In the genomic region with DNA sequence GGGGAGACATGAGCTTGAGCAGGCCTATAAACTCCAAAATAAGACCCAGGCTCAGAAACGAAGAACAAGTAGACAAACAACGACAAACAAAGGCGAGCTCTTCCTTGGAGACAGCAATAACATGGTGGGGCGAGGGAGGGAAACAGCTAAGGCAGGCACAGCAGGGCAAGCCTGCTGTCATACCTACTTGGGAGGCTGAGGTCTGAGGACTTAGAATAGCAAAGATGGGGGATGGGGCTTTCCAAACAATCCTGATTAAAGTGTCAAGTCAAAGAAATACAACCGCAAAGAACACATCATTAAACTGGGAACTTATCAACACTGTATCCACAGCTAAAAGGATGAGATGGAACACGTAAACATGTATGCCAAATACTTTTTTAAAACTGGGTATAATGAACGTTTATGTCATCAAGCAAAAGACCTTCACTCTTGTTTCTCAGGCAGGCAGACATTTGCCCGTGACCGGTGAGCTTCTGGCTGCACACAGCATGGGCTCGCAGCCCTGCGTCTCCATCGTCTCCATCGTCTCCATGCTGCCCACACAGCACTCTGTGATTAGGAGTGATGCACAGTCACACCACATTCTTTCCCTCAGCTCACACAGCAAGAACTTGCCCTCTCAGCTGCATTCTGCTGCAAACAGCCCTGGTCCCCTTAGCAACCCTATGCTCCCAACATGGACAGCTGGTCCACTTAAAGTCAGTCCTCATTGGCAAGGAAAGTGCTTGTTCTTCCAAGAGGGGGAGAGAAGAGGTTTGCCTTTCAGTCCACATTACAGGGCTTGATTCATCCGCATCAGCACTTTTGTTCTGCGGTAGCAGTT, we compare ENCODE assay signal across 9 mouse cellular contexts. TPM values are rescaled to one million over a fixed set of nuclear protein-coding genes. Genes with fewer than 3 reads are reported as not detected.
DNase-seq lines count a peak whose midpoint lies in the region; ATAC-seq lines count a peak whose summit lies in the region.
"Had no signal": no experiment of that assay in that cellular context is flagged by ENCODE, and none has a peak within 500 bp of the region (broad histone marks: within the 10 kb centered on the region; RNA-seq: fewer than 3 reads in every experiment).

No protein-coding gene starts in this region.

- ATAC-seq in liver, embryonic 13.5 days (ENCODE audit: low read depth), result no peak
- no peak for ATAC-seq in liver, embryonic 11.5 days (replicated peaks; ENCODE audit: low FRiP score)
- ATAC-seq in forebrain, embryonic 12.5 days (ENCODE audit: low FRiP score), result peak; percentile 83
- ATAC-seq in midbrain, embryonic 13.5 days, result peak; percentile 94

- H3K4me3 ChIP-seq in liver, embryonic 13.5 days (replicated peaks), result no peak overlapping the region
- no peak overlapping the region for H3K4me3 ChIP-seq in liver, embryonic 11.5 days (ENCODE audit: low read depth, low read length)
- no peak overlapping the region for H3K4me3 ChIP-seq in forebrain, embryonic 12.5 days (replicated peaks)
- no peak overlapping the region for H3K4me3 ChIP-seq in midbrain, embryonic 13.5 days (replicated peaks)
- H3K4me3 ChIP-seq: erythroblast, embryonic 14.5 days had no signal

- intact Hi-C loops in heart, postnatal 10 days (cut with DNase I), result no loop called here

- H3K4me2 ChIP-seq in liver, embryonic 13.5 days, result no peak overlapping the region
- no peak overlapping the region for H3K4me2 ChIP-seq in liver, embryonic 11.5 days
- no peak overlapping the region; the same call in 1 of the 2 replicates for H3K4me2 ChIP-seq in forebrain, embryonic 12.5 days
- 0 out of 2 replicates have a peak overlapping the region, but pooled peaks have one; percentile 11 for H3K4me2 ChIP-seq in midbrain, embryonic 13.5 days (replicated peaks)

- no peaks in the 10 kb centered on the region for H3K27me3 ChIP-seq in liver, embryonic 13.5 days
- H3K27me3 ChIP-seq in liver, embryonic 11.5 days (replicated peaks; ENCODE audit: control insufficient read depth, insufficient read depth, low read length), result no peaks in the 10 kb centered on the region
- H3K27me3 ChIP-seq in forebrain, embryonic 12.5 days, result no peaks in the 10 kb centered on the region
- no peaks in the 10 kb centered on the region for H3K27me3 ChIP-seq in midbrain, embryonic 13.5 days

- WGBS in liver, embryonic 13.5 days (ENCODE audit: insufficient replicate concordance), result 77% methylated on average over 15 of the region's 15 CpGs
- whole genome bisulfite sequencing in liver, embryonic 11.5 days, result 59% methylated on average over 15 of the region's 15 CpGs
- WGBS in forebrain, embryonic 12.5 days, result 60% methylated on average over 15 of the region's 15 CpGs
- 21% methylated on average over 15 of the region's 15 CpGs for WGBS in midbrain, embryonic 13.5 days

- H3K4me1 ChIP-seq in liver, embryonic 13.5 days (replicated peaks), result peaks cover 67% of the 10 kb centered on the region
- H3K4me1 ChIP-seq in liver, embryonic 11.5 days (replicated peaks; ENCODE audit: control insufficient read depth, insufficient read depth, low read length), result peaks cover 28% of the 10 kb centered on the region
- H3K4me1 ChIP-seq in forebrain, embryonic 12.5 days, result peaks cover 20% of the 10 kb centered on the region
- peaks cover 25% of the 10 kb centered on the region for H3K4me1 ChIP-seq in midbrain, embryonic 13.5 days (replicated peaks)

- H3K9ac ChIP-seq in liver, embryonic 13.5 days, result peak overlapping the region; percentile 8; the same call in 1 of the 2 replicates
- no peak overlapping the region for H3K9ac ChIP-seq in liver, embryonic 11.5 days (ENCODE audit: low read depth, low read length)
- H3K9ac ChIP-seq in forebrain, embryonic 12.5 days, result no peak overlapping the region
- no peak overlapping the region for H3K9ac ChIP-seq in midbrain, embryonic 13.5 days (replicated peaks)

- H3K36me3 ChIP-seq in liver, embryonic 13.5 days, result peaks cover 43% of the 10 kb centered on the region
- peaks cover 7% of the 10 kb centered on the region; the same call in 1 of the 2 replicates for H3K36me3 ChIP-seq in liver, embryonic 11.5 days (ENCODE audit: control insufficient read depth, insufficient read depth, low read length)
- H3K36me3 ChIP-seq in forebrain, embryonic 12.5 days (replicated peaks), result 0 out of 2 replicates have a peak, but pooled peaks cover 3% of the 10 kb centered on the region
- 0 out of 2 replicates have a peak, but pooled peaks cover 3% of the 10 kb centered on the region for H3K36me3 ChIP-seq in midbrain, embryonic 13.5 days

- no peaks in the 10 kb centered on the region for H3K9me3 ChIP-seq in liver, embryonic 13.5 days (replicated peaks)
- H3K9me3 ChIP-seq in liver, embryonic 11.5 days (ENCODE audit: control insufficient read depth, low read length), result no peaks in the 10 kb centered on the region
- H3K9me3 ChIP-seq in forebrain, embryonic 12.5 days, result no peaks in the 10 kb centered on the region
- H3K9me3 ChIP-seq in midbrain, embryonic 13.5 days, result no peaks in the 10 kb centered on the region

- DNase-seq in liver, embryonic 13.5 days, result no peak
- no peak for DNase-seq in liver, embryonic 11.5 days (ENCODE audit: low spot score)
- DNase-seq in heart, postnatal 10 days, result peak; percentile 54 to 65
- DNase-seq in layer of hippocampus, postnatal 14 days (ENCODE audit: low spot score in 2 of 2), result peak; percentile 43 to 57
- no peak for DNase-seq in thymus, postnatal 25 days
- no peak for DNase-seq in spleen, adult 12 weeks (ENCODE audit: low spot score)

- peak overlapping the region; percentile 18; the same call in 1 of the 2 replicates for H3K27ac ChIP-seq in liver, embryonic 13.5 days
- no peak overlapping the region for H3K27ac ChIP-seq in liver, embryonic 11.5 days (ENCODE audit: low read depth, low read length)
- H3K27ac ChIP-seq in forebrain, embryonic 12.5 days, result peak overlapping the region; percentile 65
- peak overlapping the region; percentile 79 for H3K27ac ChIP-seq in midbrain, embryonic 13.5 days

RNA-seq across cellular contexts. Expression of a gene that starts 31.1 kb away (rescaled TPM):
- polyA plus RNA-seq in liver, embryonic 13.5 days (2015; fragmentation: Nextera tagmentation; extraction: Ambion mirVana), result 220 and 240 TPM in 2 replicates
- 414 and 416 TPM in 2 replicates for polyA plus RNA-seq in liver, embryonic 11.5 days (2014; fragmentation: Nextera tagmentation; extraction: Ambion mirVana)
- 263 and 274 TPM in 2 replicates for polyA plus RNA-seq in forebrain, embryonic 12.5 days (2016; fragmentation: Nextera tagmentation; extraction: Ambion mirVana)
- 100 to 1,000 TPM; 160 to 179 TPM for total RNA-seq in heart, postnatal 10 days (2021)
- total RNA-seq in layer of hippocampus, postnatal 14 days (2021), result 100 to 1,000 TPM; 203 to 205 TPM
- 280 and 281 TPM in 2 replicates for polyA plus RNA-seq in midbrain, embryonic 13.5 days (2015; fragmentation: Nextera tagmentation; extraction: Ambion mirVana)

RNA-seq across cellular contexts. Expression of a gene that starts 49.6 kb away (rescaled TPM):
- 0.10 TPM in 1 of 2 replicates, not detected in the other for polyA plus RNA-seq in liver, embryonic 13.5 days (2015; fragmentation: Nextera tagmentation; extraction: Ambion mirVana)
- polyA plus RNA-seq in liver, embryonic 11.5 days (2014; fragmentation: Nextera tagmentation; extraction: Ambion mirVana), result 0.21 and 0.23 TPM in 2 replicates
- not detected in 2 replicates for polyA plus RNA-seq in forebrain, embryonic 12.5 days (2016; fragmentation: Nextera tagmentation; extraction: Ambion mirVana)
- total RNA-seq in heart, postnatal 10 days (2021), result 100 to 1,000 TPM; 156 to 283 TPM
- under 1 TPM in 1 of 2 experiments, not detected in 1; 0.30 TPM for total RNA-seq in layer of hippocampus, postnatal 14 days (2021)
- polyA plus RNA-seq in midbrain, embryonic 13.5 days (2015; fragmentation: Nextera tagmentation; extraction: Ambion mirVana), result not detected in 2 replicates
- polyA plus RNA-seq: erythroblast, embryonic 14.5 days had no signal

RNA-seq across cellular contexts. Expression of a gene that starts 53.6 kb away (rescaled TPM):
- polyA plus RNA-seq in liver, embryonic 13.5 days (2015; fragmentation: Nextera tagmentation; extraction: Ambion mirVana), result 8.1 and 11.7 TPM in 2 replicates
- polyA plus RNA-seq in liver, embryonic 11.5 days (2014; fragmentation: Nextera tagmentation; extraction: Ambion mirVana), result 21.3 and 23.5 TPM in 2 replicates
- polyA plus RNA-seq in forebrain, embryonic 12.5 days (2016; fragmentation: Nextera tagmentation; extraction: Ambion mirVana), result 23.6 and 25.6 TPM in 2 replicates
- total RNA-seq in heart, postnatal 10 days (2021), result 10 to 100 TPM; 22.7 to 22.8 TPM
- 10 to 100 TPM; 28.0 to 30.0 TPM for total RNA-seq in layer of hippocampus, postnatal 14 days (2021)
- 19.0 and 22.2 TPM in 2 replicates for polyA plus RNA-seq in midbrain, embryonic 13.5 days (2015; fragmentation: Nextera tagmentation; extraction: Ambion mirVana)

Comparison
In these comparisons a context has a peak if more than half of its experiments do, and no peak if none do; other contexts are left out.
1. ATAC-seq: peak in forebrain, embryonic 12.5 days (single experiment) and midbrain, embryonic 13.5 days (single experiment); none in liver, embryonic 13.5 days (single experiment) and liver, embryonic 11.5 days (single experiment).
2. DNase-seq: peak in heart, postnatal 10 days (2 of 2) and layer of hippocampus, postnatal 14 days (2 of 2); none in liver, embryonic 13.5 days (single experiment), liver, embryonic 11.5 days (single experiment), thymus, postnatal 25 days (single experiment) and spleen, adult 12 weeks (single experiment).